Mouse (Mus musculus) heart, embryonic 15.5 days (tissue): ENCODE measurements around the gene Hspbp1. TPM values are rescaled to one million over a fixed set of nuclear protein-coding genes. Genes with fewer than 3 reads are reported as not detected.

Source experiments
- polyA plus RNA-seq: library from polyadenylated mRNA; unstranded; fragments of >200 nt; fragmentation: Nextera tagmentation; extraction: Ambion mirVana; gene quantifications from 2 replicates; pipeline ENCODE4 v1.2.1, GENCODE M21; 2015

Gene Hspbp1
- polyA plus RNA-seq, 1 experiment from 2014 or later = 71.7 TPM

Other genes starting within 250 kb of the Hspbp1 start
- gene Rdh13, start 239.4 kb downstream of the Hspbp1 start, polyA plus RNA-seq = 26.1 and 27.9 TPM in 2 replicates
- 4.8 TPM in 2 replicates for gene Eps8l1, start 224.4 kb downstream of the Hspbp1 start, polyA plus RNA-seq
- gene Ppp1r12c, start 183.4 kb downstream of the Hspbp1 start, polyA plus RNA-seq = 32.5 and 43.7 TPM in 2 replicates
- gene Tnnt1, start 168.7 kb downstream of the Hspbp1 start, polyA plus RNA-seq = 255 and 278 TPM in 2 replicates
- gene Tnni3, start 160.8 kb downstream of the Hspbp1 start, polyA plus RNA-seq = 2,753 and 3,427 TPM in 2 replicates
- 0.96 and 1.2 TPM in 2 replicates for gene Dnaaf3, start 152.6 kb downstream of the Hspbp1 start, polyA plus RNA-seq
- gene Syt5, start 137.5 kb downstream of the Hspbp1 start, polyA plus RNA-seq = 1.3 and 2.0 TPM in 2 replicates
- not detected in 2 replicates for gene Ptprh, start 81.0 kb downstream of the Hspbp1 start, polyA plus RNA-seq
- 1.5 and 1.6 TPM in 2 replicates for gene Tmem86b, start 53.6 kb downstream of the Hspbp1 start, polyA plus RNA-seq
- 6.2 and 8.2 TPM in 2 replicates for gene Ppp6r1, start 26.0 kb downstream of the Hspbp1 start, polyA plus RNA-seq
- gene Brsk1, start 5.5 kb upstream of the Hspbp1 start, polyA plus RNA-seq = 0.79 TPM in 2 replicates
- 0.11 TPM in 1 of 2 replicates, not detected in the other for gene Tmem150b, start 40.2 kb upstream of the Hspbp1 start, polyA plus RNA-seq
- 47.8 and 59.4 TPM in 2 replicates for gene Kmt5c, start 55.0 kb upstream of the Hspbp1 start, polyA plus RNA-seq
- 34.9 and 35.6 TPM in 2 replicates for gene Cox6b2, start 68.0 kb upstream of the Hspbp1 start, polyA plus RNA-seq
- not detected in 2 replicates for gene Fam71e2, start 86.2 kb upstream of the Hspbp1 start, polyA plus RNA-seq
- gene Il11, start 97.8 kb upstream of the Hspbp1 start, polyA plus RNA-seq = 0.06 TPM in 1 of 2 replicates, not detected in the other
- gene Tmem190, start 97.9 kb upstream of the Hspbp1 start, polyA plus RNA-seq = 0.25 TPM in 1 of 2 replicates, not detected in the other
- gene Tmem238, start 104.6 kb upstream of the Hspbp1 start, polyA plus RNA-seq = 4.2 and 5.0 TPM in 2 replicates
- gene Rpl28, start 107.8 kb upstream of the Hspbp1 start, polyA plus RNA-seq = 197 and 209 TPM in 2 replicates
- 283 and 347 TPM in 2 replicates for gene Ube2s, start 127.5 kb upstream of the Hspbp1 start, polyA plus RNA-seq
- 0.05 and 0.14 TPM in 2 replicates for gene Shisa7, start 159.6 kb upstream of the Hspbp1 start, polyA plus RNA-seq
- gene Isoc2b, start 185.2 kb upstream of the Hspbp1 start, polyA plus RNA-seq = 3.0 and 4.8 TPM in 2 replicates
- 1.3 and 1.6 TPM in 2 replicates for gene Isoc2a, start 192.1 kb upstream of the Hspbp1 start, polyA plus RNA-seq
- not detected in 2 replicates for gene Gm36210, start 221.4 kb upstream of the Hspbp1 start, polyA plus RNA-seq
- 2.1 and 3.0 TPM in 2 replicates for gene Zfp628, start 230.1 kb upstream of the Hspbp1 start, polyA plus RNA-seq
- 4.2 and 5.3 TPM in 2 replicates for gene Nat14, start 237.0 kb upstream of the Hspbp1 start, polyA plus RNA-seq
- gene Ssc5d, start 240.7 kb upstream of the Hspbp1 start, polyA plus RNA-seq = 2.6 and 3.3 TPM in 2 replicates